Mouse (Mus musculus): ENCODE measurements around the gene Camsap1.

Gene Camsap1

DNA sequence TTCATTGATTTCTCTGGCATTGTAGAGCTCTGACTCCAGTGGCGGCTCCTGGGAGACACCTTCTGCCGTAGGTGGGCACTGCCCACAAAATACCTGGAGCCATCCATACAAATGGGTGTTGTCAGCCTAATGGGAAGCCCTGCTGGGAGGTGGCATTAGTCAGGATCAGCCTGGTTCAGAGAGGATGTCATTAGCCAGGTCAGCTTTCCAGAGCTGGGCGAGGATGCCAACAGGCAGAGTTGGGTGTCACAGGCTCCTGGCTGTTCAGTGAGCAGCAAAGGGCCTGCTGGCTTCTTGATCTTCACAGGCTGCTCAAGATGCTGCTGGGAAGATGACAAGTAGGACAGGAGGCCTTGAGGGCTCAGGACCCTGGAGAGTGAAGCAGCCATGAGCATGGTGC is 98.3 kb downstream of the Camsap1 start:
- no peak for DNase-seq (ENCODE audit: low spot score)

DNA sequence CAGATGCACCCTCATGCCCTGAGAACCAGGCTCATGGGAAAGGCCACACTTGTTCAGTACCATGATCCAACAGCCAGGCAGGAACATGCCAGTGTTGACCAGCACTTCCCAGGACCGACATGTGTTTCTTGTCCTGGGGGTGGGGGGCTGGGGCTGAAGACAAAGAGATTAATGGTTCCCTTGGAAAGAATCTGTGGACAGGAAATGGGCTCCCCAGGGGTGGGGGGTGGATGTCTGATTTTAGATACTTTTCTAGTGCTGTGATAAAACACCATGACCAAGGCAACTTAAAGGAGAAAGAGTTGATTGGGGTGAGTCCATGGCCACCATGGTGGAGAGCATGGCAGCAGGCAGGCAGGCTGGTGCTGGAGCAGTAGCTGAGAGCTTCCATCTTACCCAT is 100.8 kb downstream of the Camsap1 start:
- DNase-seq (ENCODE audit: low spot score): no peak

DNA sequence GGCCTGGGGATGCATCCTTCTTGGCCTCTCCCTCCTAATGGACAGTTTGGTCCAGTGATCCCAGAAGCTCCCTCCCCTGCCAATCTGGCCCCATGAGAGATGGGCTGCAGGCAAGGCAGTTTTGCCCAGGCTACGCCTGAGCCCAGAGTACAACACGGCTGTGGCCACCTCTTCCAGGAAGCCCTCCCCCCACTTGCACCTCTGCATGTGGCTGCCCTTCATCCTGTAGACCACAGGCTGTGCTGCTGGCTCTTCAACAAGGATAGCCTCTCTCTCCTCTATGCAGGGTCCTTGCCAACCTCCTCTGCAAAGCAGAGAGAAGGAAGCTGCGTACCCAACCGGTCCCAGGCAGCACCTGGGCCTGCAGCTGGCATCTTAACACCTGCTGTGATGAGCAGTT is 104.0 kb downstream of the Camsap1 start:
- no peak for DNase-seq (ENCODE audit: low spot score)

DNA sequence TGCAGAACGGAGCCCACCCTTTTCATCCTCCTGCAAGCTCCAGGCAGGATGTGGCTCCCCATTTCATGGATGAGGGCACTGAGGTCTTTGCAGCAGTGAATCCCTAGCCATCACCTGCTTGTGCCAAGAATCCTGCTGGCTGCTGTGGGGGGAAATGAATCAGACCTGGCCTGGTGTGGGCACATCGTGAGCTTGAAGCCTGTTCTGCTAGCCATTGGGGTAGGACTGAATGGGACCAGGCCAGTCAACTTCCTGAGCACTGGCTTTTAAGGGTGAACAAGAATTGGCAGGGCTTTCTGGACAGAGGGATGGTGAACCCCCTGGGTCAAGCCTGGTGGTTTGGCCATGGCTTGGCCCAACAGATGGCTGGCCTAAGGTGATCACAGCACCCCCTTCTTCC is 104.6 kb downstream of the Camsap1 start:
- no peak for DNase-seq (ENCODE audit: low spot score)

DNA sequence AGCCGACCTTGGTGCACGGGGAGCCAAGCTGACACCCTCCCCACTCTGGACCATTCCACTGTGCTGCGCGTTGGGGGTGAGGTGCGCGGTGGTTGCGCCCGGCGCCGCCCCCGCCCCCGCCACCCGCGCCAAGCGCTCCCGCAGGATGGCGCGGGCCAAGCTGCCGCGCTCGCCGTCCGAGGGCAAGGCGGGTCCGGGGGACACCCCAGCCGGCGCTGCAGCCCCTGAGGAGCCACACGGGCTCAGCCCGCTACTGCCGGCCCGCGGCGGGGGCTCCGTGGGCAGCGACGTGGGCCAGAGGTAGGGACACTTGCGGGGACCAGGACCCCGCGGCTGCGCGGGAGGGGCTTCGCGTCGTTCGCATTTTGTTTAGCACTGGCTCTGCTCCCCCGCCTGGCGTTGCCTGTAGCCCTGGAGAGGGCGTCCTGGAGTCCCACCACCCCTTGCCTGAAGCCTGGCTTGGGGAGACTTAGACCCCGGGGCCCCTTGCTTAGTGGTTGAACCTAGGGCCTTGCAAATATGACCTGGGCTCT is 105.3 kb downstream of the Camsap1 start:
- DNase-seq (ENCODE audit: low spot score): no peak

DNA sequence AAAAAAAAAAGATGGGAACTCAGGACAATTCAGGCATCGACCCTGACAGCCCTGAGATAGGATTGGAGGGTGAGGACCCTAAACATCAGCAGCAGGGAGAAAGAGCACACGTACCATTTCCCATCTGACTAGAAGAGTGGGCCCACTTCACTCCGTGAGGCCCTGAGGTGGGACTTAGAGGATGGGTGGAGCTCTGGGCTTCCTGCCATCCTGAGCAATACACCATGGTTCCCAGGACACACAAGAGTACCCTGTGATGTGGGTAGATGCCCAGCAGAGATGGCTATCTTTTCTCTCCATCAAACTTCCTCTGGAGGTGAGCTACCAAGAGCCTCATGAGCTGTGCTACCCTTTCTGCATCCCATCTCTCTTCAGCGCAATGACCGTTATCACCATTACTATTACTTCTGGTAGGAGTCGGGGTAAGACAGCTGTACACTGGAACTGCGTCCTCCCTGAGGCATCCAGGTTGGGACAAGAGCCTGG is 105.8 kb downstream of the Camsap1 start:
- no peak for DNase-seq (ENCODE audit: low spot score)

All from left cerebral cortex, adult 11 months (tissue).